In genomic region chr19:8975491-8975890, GRCm38 (mm10) we compare ENCODE assay signal across 18 mouse cellular contexts. TPM values are rescaled to one million over a fixed set of nuclear protein-coding genes. Genes with fewer than 3 reads are reported as not detected.
DNase-seq lines count a peak whose midpoint lies in the region; ATAC-seq lines count a peak whose summit lies in the region.
"Had no signal": no experiment of that assay in that cellular context is flagged by ENCODE, and none has a peak within 500 bp of the region (broad histone marks: within the 10 kb centered on the region; RNA-seq: fewer than 3 reads in every experiment).

No protein-coding gene starts in this region.

- peaks cover 0 to 4% of the 10 kb centered on the region in 2 experiments; a peak in 1 of 4 replicates for H3K4me1 ChIP-seq in heart, embryonic 14.5 days (ENCODE audit: control insufficient read depth in 2 of 2, insufficient read depth in 2 of 2, low read length in 2 of 2)
- H3K4me1 ChIP-seq: forebrain, embryonic 12.5 days had no signal

- peaks cover 100% of the 10 kb centered on the region for H3K36me3 ChIP-seq in heart, embryonic 14.5 days (ENCODE audit: control insufficient read depth, insufficient read depth, low read length)

- peak; percentile 54 to 60 for DNase-seq in adrenal gland, postnatal 36 days
- DNase-seq in adrenal gland, postnatal 10 days = no peak
- DNase-seq in heart, postnatal 4 days = no peak
- DNase-seq in ovary, adult 18-20 months (ENCODE audit: low spot score) = peak; percentile 60
- no peak for DNase-seq in ovary, postnatal 14 days (ENCODE audit: low spot score)
- DNase-seq: cerebellum, adult 18-20 months; cerebellum, adult 9-11 months; cerebellum, postnatal 36 days; gastrocnemius, postnatal 25 days; kidney, adult 18-20 months had no signal

- ATAC-seq in heart, embryonic 14.5 days (ENCODE audit: insufficient number of reproducible peaks, insufficient read depth, low FRiP score, low read depth) = no peak
- ATAC-seq: forebrain, embryonic 16.5 days; intestine, embryonic 15.5 days had no signal

- H3K4me3 ChIP-seq in heart, embryonic 14.5 days (ENCODE audit: control insufficient read depth in 1 of 2, insufficient read depth in 1 of 2, low read depth in 1 of 2, low read length in 2 of 2) = no peak overlapping the region
- H3K4me3 ChIP-seq: embryonic facial prominence, embryonic 13.5 days; forebrain, embryonic 12.5 days; hindbrain, embryonic 10.5 days; intestine, embryonic 15.5 days had no signal

- no peaks in the 10 kb centered on the region for H3K27me3 ChIP-seq in heart, embryonic 14.5 days (ENCODE audit: control insufficient read depth, insufficient read depth, low read length)
- H3K27me3 ChIP-seq: embryonic facial prominence, embryonic 13.5 days; forebrain, embryonic 12.5 days; intestine, embryonic 15.5 days had no signal

- H3K27ac ChIP-seq in heart, embryonic 14.5 days (replicated peaks in 1 of 2; ENCODE audit: control insufficient read depth in 1 of 2, insufficient read depth in 1 of 2, low read depth in 2 of 2, low read length in 2 of 2) = no peak overlapping the region; a peak in 1 of 4 replicates
- H3K27ac ChIP-seq: forebrain, embryonic 12.5 days; hindbrain, embryonic 10.5 days; hindbrain, embryonic 14.5 days; intestine, embryonic 15.5 days had no signal

- 89% methylated on average over 2 of the region's 2 CpGs for WGBS in heart, embryonic 14.5 days

- 0 out of 2 replicates have a peak overlapping the region, but pooled peaks have one; percentile 16 for H3K9ac ChIP-seq in heart, embryonic 14.5 days (ENCODE audit: low read length)
- H3K9ac ChIP-seq: embryonic facial prominence, embryonic 13.5 days; forebrain, embryonic 12.5 days; hindbrain, embryonic 14.5 days; intestine, embryonic 15.5 days had no signal

- no peaks in the 10 kb centered on the region for H3K9me3 ChIP-seq in heart, embryonic 14.5 days (ENCODE audit: control insufficient read depth, low read length)
- H3K9me3 ChIP-seq: embryonic facial prominence, embryonic 13.5 days; forebrain, embryonic 12.5 days; G1E; hindbrain, embryonic 10.5 days; intestine, embryonic 15.5 days had no signal

- no peak overlapping the region for H3K4me2 ChIP-seq in heart, embryonic 14.5 days (ENCODE audit: low read length)
- H3K4me2 ChIP-seq: embryonic facial prominence, embryonic 13.5 days; forebrain, embryonic 12.5 days; hindbrain, embryonic 14.5 days; intestine, embryonic 15.5 days had no signal

RNA-seq across cellular contexts. Expression of gene Eef1g, which starts 8.7 kb away (rescaled TPM):
- 100 to 1,000 TPM; 331 to 363 TPM for total RNA-seq in adrenal gland, postnatal 36 days (2021)
- 100 to 1,000 TPM; 355 to 407 TPM for total RNA-seq in adrenal gland, postnatal 10 days (2021)
- polyA plus RNA-seq in heart, embryonic 14.5 days (2014; fragmentation: Nextera tagmentation; extraction: Ambion mirVana) = 234 and 253 TPM in 2 replicates
- total RNA-seq in heart, postnatal 4 days (2021) = 100 to 1,000 TPM; 357 to 371 TPM

RNA-seq across cellular contexts. Expression of gene Ahnak, which starts 13.6 kb away (rescaled TPM):
- total RNA-seq in adrenal gland, postnatal 36 days (2021) = 100 to 1,000 TPM; 114 to 197 TPM
- total RNA-seq in adrenal gland, postnatal 10 days (2021) = 100 to 1,000 TPM; 146 to 184 TPM
- 29.4 and 30.6 TPM in 2 replicates for polyA plus RNA-seq in heart, embryonic 14.5 days (2014; fragmentation: Nextera tagmentation; extraction: Ambion mirVana)
- total RNA-seq in heart, postnatal 4 days (2021) = 100 to 1,000 TPM; 303 to 328 TPM

RNA-seq across cellular contexts. Expression of gene Tut1, which starts 21.8 kb away (rescaled TPM):
- 10 to 100 TPM; 20.7 to 24.4 TPM for total RNA-seq in adrenal gland, postnatal 36 days (2021)
- 10 to 100 TPM; 17.4 to 19.3 TPM for total RNA-seq in adrenal gland, postnatal 10 days (2021)
- 14.5 and 15.6 TPM in 2 replicates for polyA plus RNA-seq in heart, embryonic 14.5 days (2014; fragmentation: Nextera tagmentation; extraction: Ambion mirVana)
- total RNA-seq in heart, postnatal 4 days (2021) = 1 to 10 TPM; 8.3 to 9.6 TPM

RNA-seq across cellular contexts. Expression of gene Mta2, which starts 33.8 kb away (rescaled TPM):
- total RNA-seq in adrenal gland, postnatal 36 days (2021) = 10 to 100 TPM; 88.0 to 88.6 TPM
- total RNA-seq in adrenal gland, postnatal 10 days (2021) = 100 to 1,000 TPM in 1 of 2 experiments, 10 to 100 TPM in 1; 94.8 to 111 TPM
- 19.8 and 26.5 TPM in 2 replicates for polyA plus RNA-seq in heart, embryonic 14.5 days (2014; fragmentation: Nextera tagmentation; extraction: Ambion mirVana)
- 10 to 100 TPM; 62.5 to 63.8 TPM for total RNA-seq in heart, postnatal 4 days (2021)

RNA-seq across cellular contexts. Expression of gene Eml3, which starts 46.1 kb away (rescaled TPM):
- 10 to 100 TPM; 46.9 to 59.1 TPM for total RNA-seq in adrenal gland, postnatal 36 days (2021)
- total RNA-seq in adrenal gland, postnatal 10 days (2021) = 10 to 100 TPM; 43.6 to 53.3 TPM
- 9.0 TPM in 2 replicates for polyA plus RNA-seq in heart, embryonic 14.5 days (2014; fragmentation: Nextera tagmentation; extraction: Ambion mirVana)
- 10 to 100 TPM; 15.4 to 16.6 TPM for total RNA-seq in heart, postnatal 4 days (2021)

Comparison
In these comparisons a context has a peak if more than half of its experiments do, and no peak if none do; other contexts are left out.
1. DNase-seq: peak in adrenal gland, postnatal 36 days (2 of 2) and ovary, adult 18-20 months (single experiment); none in adrenal gland, postnatal 10 days (single experiment), heart, postnatal 4 days (single experiment) and ovary, postnatal 14 days (single experiment).